Mouse (Mus musculus): ENCODE measurements at regions not wholly inside any gene's neighbourhood (a gene's known extent, or its start where the extent isn't known, plus 50 kb on each side); places are given as distances from the start of the nearest gene placed in this dataset.

GRCm38 (mm10) chr3:61243876-61244527 is 117.4 kb upstream of the Rap2b start:
- TF ChIP-seq POLR2A (IDR thresholded peaks at IDR 0.05; ENCODE audit: extremely low read depth, insufficient read depth, low read length): no peak
- peak; percentile 30 for TF ChIP-seq CTCF (IDR thresholded peaks at IDR 0.05; ENCODE audit: low read depth, low read length)
